Mouse (Mus musculus): ENCODE data around the gene Bcl2l11. TPM values are rescaled to one million over a fixed set of nuclear protein-coding genes. Genes with fewer than 3 reads are reported as not detected.

The Bcl2l11 gene
- total and polyA plus RNA-seq, 3 experiments, result 2.3 to 6.3 TPM; not detected in 1

GRCm38 (mm10) chr2:128176391-128177044 lies 50.7 kb downstream of the Bcl2l11 start:
- no peak for DNase-seq (ENCODE audit: low read depth, low spot score)
- TF ChIP-seq TBP (IDR thresholded peaks at IDR 0.05; ENCODE audit: low read depth, low read length) (no peak), MAZ (IDR thresholded peaks at IDR 0.05; ENCODE audit: low read depth, low read length) (no peak), TCF12 (IDR thresholded peaks at IDR 0.05; ENCODE audit: low read depth, low read length) (no peak), TAL1 (IDR thresholded peaks at IDR 0.05; ENCODE audit: low read length) (no peak), ZC3H11A (IDR thresholded peaks at IDR 0.05; ENCODE audit: low read depth, low read length) (no peak), CHD2 (IDR thresholded peaks at IDR 0.05; ENCODE audit: low read length) (no peak), MAX (IDR thresholded peaks at IDR 0.05; ENCODE audit: low read length) (no peak), KAT2A (conservative IDR thresholded peaks at IDR 0.05; ENCODE audit: low read depth, low read length) (no peak), RCOR1 (IDR thresholded peaks at IDR 0.05; ENCODE audit: low read depth, low read length) (no peak), HCFC1 (IDR thresholded peaks at IDR 0.05; ENCODE audit: low read depth, low read length) (no peak), MYB (IDR thresholded peaks at IDR 0.05; ENCODE audit: low read depth, low read length) (no peak), POLR2AphosphoS2 (IDR thresholded peaks at IDR 0.05; ENCODE audit: low read length) (no peak)
- Histone ChIP-seq H3K9ac (ENCODE audit: control insufficient read depth, low read depth, low read length, poor library complexity, severe bottlenecking) (no peak overlapping the region), H3K27me3 (ENCODE audit: control insufficient read depth in 1 of 2, insufficient read depth in 2 of 2, low read length in 2 of 2) (peaks cover 0 to 3% of the 10 kb centered on the region in 2 experiments; a peak in 3 of 4 replicates), H3K4me3 (ENCODE audit: control insufficient read depth in 1 of 2, insufficient read depth in 1 of 2, low read depth in 2 of 2, low read length in 2 of 2) (no peak overlapping the region), H3K4me1 (ENCODE audit: control insufficient read depth in 1 of 2, insufficient read depth in 2 of 2, low read length in 2 of 2) (peaks cover 0 to 16% of the 10 kb centered on the region in 2 experiments; a peak in 3 of 4 replicates), H3K9me3 (replicated peaks; ENCODE audit: insufficient read depth, low read length) (no peaks in the 10 kb centered on the region), H3K27ac (ENCODE audit: control insufficient read depth, low read depth, low read length) (no peak overlapping the region), H3K79me2 (ENCODE audit: control insufficient read depth, insufficient read depth, low read length, poor library complexity) (no peaks in the 10 kb centered on the region), H3K36me3 (ENCODE audit: control insufficient read depth in 1 of 2, insufficient read depth in 2 of 2, low read length in 2 of 2) (peaks cover 0 to 7% of the 10 kb centered on the region in 2 experiments; a peak in 1 of 4 replicates)

- peaks cover 0 to 16% of the 10 kb centered on the region in 2 experiments; a peak in 3 of 4 replicates for H3K4me1 ChIP-seq (ENCODE audit: control insufficient read depth in 1 of 2, insufficient read depth in 2 of 2, low read length in 2 of 2)
- no peak overlapping the region for H3K4me3 ChIP-seq (ENCODE audit: control insufficient read depth in 1 of 2, insufficient read depth in 1 of 2, low read depth in 2 of 2, low read length in 2 of 2)
- H3K79me2 ChIP-seq (ENCODE audit: control insufficient read depth, insufficient read depth, low read length, poor library complexity), result no peaks in the 10 kb centered on the region
- DNase-seq (ENCODE audit: low read depth, low spot score), result no peak
- no peak for TF ChIP-seq NELFE (IDR thresholded peaks at IDR 0.05; ENCODE audit: low read depth, low read length)
- H3K36me3 ChIP-seq (ENCODE audit: control insufficient read depth in 1 of 2, insufficient read depth in 2 of 2, low read length in 2 of 2), result peaks cover 0 to 7% of the 10 kb centered on the region in 2 experiments; a peak in 1 of 4 replicates
- no peak overlapping the region for H3K27ac ChIP-seq (ENCODE audit: control insufficient read depth, low read depth, low read length)
- no peak overlapping the region for H3K9ac ChIP-seq (ENCODE audit: control insufficient read depth, low read depth, low read length, poor library complexity, severe bottlenecking)
- peaks cover 0 to 3% of the 10 kb centered on the region in 2 experiments; a peak in 3 of 4 replicates for H3K27me3 ChIP-seq (ENCODE audit: control insufficient read depth in 1 of 2, insufficient read depth in 2 of 2, low read length in 2 of 2)
- no peaks in the 10 kb centered on the region for H3K9me3 ChIP-seq (replicated peaks; ENCODE audit: insufficient read depth, low read length)
Observed at GRCm38 (mm10) chr2:128177241-128177661, 51.4 kb downstream of the Bcl2l11 start.

DNA sequence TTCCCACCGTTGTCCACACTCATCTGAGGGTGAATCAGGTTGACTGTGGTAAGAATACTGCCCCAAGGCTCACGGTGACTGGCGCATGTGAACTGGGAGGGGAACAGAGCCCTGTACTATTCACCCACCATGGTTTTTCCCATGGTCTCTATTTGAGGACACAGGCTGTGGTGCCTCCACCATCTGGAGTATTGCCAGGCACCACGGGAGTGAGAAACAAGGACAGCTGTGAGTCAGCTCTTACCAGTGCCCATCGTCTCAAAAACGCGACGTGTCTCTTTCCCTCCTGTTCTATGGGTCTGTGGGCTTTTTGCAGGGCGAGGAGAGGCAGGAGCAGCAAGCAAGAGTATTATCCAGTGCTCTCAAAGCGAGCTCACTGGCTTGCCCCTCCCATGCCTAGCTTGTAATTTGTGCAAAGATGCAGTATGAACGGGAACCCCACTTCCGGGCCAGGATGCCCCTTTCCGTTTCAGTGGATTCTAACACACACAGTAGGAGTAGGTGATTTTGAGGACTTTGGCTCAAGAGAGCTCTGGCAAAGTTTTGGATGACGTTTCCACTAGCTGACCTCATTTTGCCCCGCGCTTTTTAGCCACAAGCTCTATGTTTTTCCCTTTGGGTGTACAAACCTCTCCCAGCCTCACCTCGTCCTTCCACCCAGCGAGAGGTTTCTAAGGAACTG lies 53.4 kb downstream of the Bcl2l11 start:
- Histone ChIP-seq H3K27ac (ENCODE audit: control insufficient read depth, low read depth, low read length) (no peak overlapping the region), H3K4me1 (ENCODE audit: control insufficient read depth in 1 of 2, insufficient read depth in 2 of 2, low read length in 2 of 2) (peaks cover 0 to 16% of the 10 kb centered on the region in 2 experiments; a peak in 3 of 4 replicates), H3K79me2 (ENCODE audit: control insufficient read depth, insufficient read depth, low read length, poor library complexity) (no peaks in the 10 kb centered on the region), H3K27me3 (ENCODE audit: control insufficient read depth in 1 of 2, insufficient read depth in 2 of 2, low read length in 2 of 2) (peaks cover 0 to 3% of the 10 kb centered on the region in 2 experiments; a peak in 3 of 4 replicates), H3K9me3 (replicated peaks; ENCODE audit: insufficient read depth, low read length) (no peaks in the 10 kb centered on the region), H3K36me3 (ENCODE audit: control insufficient read depth in 1 of 2, insufficient read depth in 2 of 2, low read length in 2 of 2) (peaks cover 0 to 7% of the 10 kb centered on the region in 2 experiments; a peak in 1 of 4 replicates), H3K9ac (ENCODE audit: control insufficient read depth, low read depth, low read length, poor library complexity, severe bottlenecking) (no peak overlapping the region), H3K4me3 (ENCODE audit: control insufficient read depth in 1 of 2, insufficient read depth in 1 of 2, low read depth in 2 of 2, low read length in 2 of 2) (no peak overlapping the region)
- DNase-seq (ENCODE audit: low read depth, low spot score), result no peak
- no peak for TF ChIP-seq CHD1 (IDR thresholded peaks at IDR 0.05; ENCODE audit: low read depth, low read length)
- no peak for TF ChIP-seq RAD21 (IDR thresholded peaks at IDR 0.05; ENCODE audit: low read depth, low read length)
- TF ChIP-seq NELFE (IDR thresholded peaks at IDR 0.05; ENCODE audit: low read depth, low read length), result no peak
- no peak for TF ChIP-seq BHLHE40 (IDR thresholded peaks at IDR 0.05; ENCODE audit: borderline replicate concordance, low read depth, low read length)
- no peak for TF ChIP-seq GABPA (IDR thresholded peaks at IDR 0.05; ENCODE audit: low read depth, low read length)
- TF ChIP-seq USF2 (IDR thresholded peaks at IDR 0.05; ENCODE audit: borderline replicate concordance in 1 of 2, insufficient read depth in 1 of 2, low read depth in 1 of 2, low read length in 2 of 2), result no peak
- TF ChIP-seq TAL1 (IDR thresholded peaks at IDR 0.05; ENCODE audit: low read length), result no peak
- TF ChIP-seq ZMIZ1 (IDR thresholded peaks at IDR 0.05; ENCODE audit: low read depth, low read length), result no peak
- no peak for TF ChIP-seq RCOR1 (IDR thresholded peaks at IDR 0.05; ENCODE audit: low read depth, low read length)
- no peak for TF ChIP-seq MAX (IDR thresholded peaks at IDR 0.05; ENCODE audit: low read length)
- no peak for TF ChIP-seq POLR2AphosphoS2 (IDR thresholded peaks at IDR 0.05; ENCODE audit: low read length)
- TF ChIP-seq ZC3H11A (IDR thresholded peaks at IDR 0.05; ENCODE audit: low read depth, low read length), result no peak
- no peak for TF ChIP-seq MAFK (IDR thresholded peaks at IDR 0.05; ENCODE audit: borderline replicate concordance, low read depth, low read length)
- TF ChIP-seq ELF1 (IDR thresholded peaks at IDR 0.05; ENCODE audit: low read depth, low read length), result no peak
- no peak for TF ChIP-seq NRF1 (IDR thresholded peaks at IDR 0.05; ENCODE audit: insufficient read depth, low read depth, low read length, poor library complexity, severe bottlenecking)
